Mouse (Mus musculus) liver, postnatal 0 days (tissue): Measurements from ENCODE around the gene Rara.

Source experiments
- CTCF ChIP-seq: sonication (generic); IDR thresholded peaks from 2 replicates; pipeline ENCODE4 v1.5.1; 2016; ENCODE audit warnings: antibody characterized with exemption, low read depth
- EP300 ChIP-seq: IDR thresholded peaks from 2 replicates; pipeline ENCODE4 v1.6.1; 2016; ENCODE audit warnings: antibody characterized with exemption, low read depth, mild to moderate bottlenecking

GRCm38 (mm10) chr11:98962421-98963095, 34.9 kb downstream of the Rara start:
- TF ChIP-seq CTCF: no peak
- no peak for TF ChIP-seq EP300
